Mouse (Mus musculus) kidney, embryonic 14.5 days (tissue): ENCODE measurements at regions not wholly inside any gene's neighbourhood (a gene's known extent, or its start where the extent isn't known, plus 50 kb on each side); places are given as distances from the start of the nearest gene placed in this dataset.

ENCODE experiments used
- ATAC-seq: fragments of 200-750 bp; cut with Nextera tagmentation; 2 replicates; pipeline ENCODE4 v1.8.0; 2017; ENCODE audit warnings: moderate number of reproducible peaks, mild to moderate bottlenecking, moderate TSS enrichment, moderate library complexity; ENCODE audit not compliant: low FRiP score, low TSS enrichment
- H3K27ac ChIP-seq: fragments of 300-500 bp; sonication (generic); 2 replicates; pipeline ENCODE4 v1.5.1; 2014; ENCODE audit warnings: low read depth, mild to moderate bottlenecking, low read length, moderate library complexity, mixed read lengths
- H3K27me3 ChIP-seq: fragments of 300-500 bp; sonication (generic); 2 replicates; pipeline ENCODE4 v1.6.1; 2014; ENCODE audit warnings: mild to moderate bottlenecking, low read length; ENCODE audit not compliant: control insufficient read depth, insufficient read depth
- H3K36me3 ChIP-seq: fragments of 300-500 bp; sonication (generic); 2 replicates; pipeline ENCODE4 v1.6.1; 2014; ENCODE audit warnings: low read length, mixed read lengths; ENCODE audit not compliant: control insufficient read depth, insufficient read depth
- H3K4me1 ChIP-seq: fragments of 300-500 bp; sonication (generic); 2 replicates; pipeline ENCODE4 v1.6.1; 2014; ENCODE audit warnings: low read length, mixed read lengths; ENCODE audit not compliant: control insufficient read depth, insufficient read depth
- H3K4me2 ChIP-seq: fragments of 300-500 bp; sonication (generic); replicated peaks from 2 replicates; pipeline ENCODE4 v1.6.1; 2014; ENCODE audit warnings: low read depth, mild to moderate bottlenecking, low read length
- H3K4me3 ChIP-seq: fragments of 300-500 bp; sonication (generic); 2 replicates; pipeline ENCODE4 v1.5.1; 2014; ENCODE audit warnings: mild to moderate bottlenecking, low read length
- H3K9ac ChIP-seq: fragments of 300-500 bp; sonication (generic); 2 replicates; pipeline ENCODE4 v1.6.1; 2014; ENCODE audit warnings: low read depth, mild to moderate bottlenecking, low read length, moderate library complexity
- H3K9me3 ChIP-seq: fragments of 300-500 bp; sonication (generic); 2 replicates; pipeline ENCODE4 v1.6.1; 2016; ENCODE audit warnings: low read length; ENCODE audit not compliant: control insufficient read depth
- WGBS: fragments of 180-500 bp; shearing (Covaris S2); extraction: QIAGEN DNeasy Blood & Tissue Kit; methylation state at CpG from one replicate; pipeline ENCODE4 v1.1.7; 2014; 5-methylcytosine and 5-hydroxymethylcytosine counted together

GRCm38 (mm10) chr14:86490826-86491225, 650.2 kb downstream of the Diaph3 start:
- no peak overlapping the region for H3K4me3 ChIP-seq

GRCm38 (mm10) chr14:86489872-86490631, 651.0 kb downstream of the Diaph3 start:
- Histone ChIP-seq H3K4me2 (no peak overlapping the region), H3K27ac (no peak overlapping the region), H3K36me3 (no peaks in the 10 kb centered on the region), H3K4me3 (no peak overlapping the region), H3K9me3 (no peaks in the 10 kb centered on the region), H3K27me3 (no peaks in the 10 kb centered on the region), H3K4me1 (0 out of 2 replicates have a peak, but pooled peaks cover 3% of the 10 kb centered on the region), H3K9ac (no peak overlapping the region)
- WGBS: 58% methylated on average over 13 of the region's 13 CpGs
- no peak for ATAC-seq

More at GRCm38 (mm10) chr14:86490826-86491225, 650.2 kb downstream of the Diaph3 start:
- Histone ChIP-seq H3K4me2 (no peak overlapping the region), H3K4me1 (0 out of 2 replicates have a peak, but pooled peaks cover 3% of the 10 kb centered on the region), H3K9me3 (no peaks in the 10 kb centered on the region), H3K36me3 (no peaks in the 10 kb centered on the region), H3K27ac (no peak overlapping the region), H3K9ac (no peak overlapping the region), H3K27me3 (no peaks in the 10 kb centered on the region)
- no peak for ATAC-seq
- WGBS: 79% methylated on average over 4 of the region's 4 CpGs

GRCm38 (mm10) chr14:86489044-86489816, 651.8 kb downstream of the Diaph3 start:
- H3K9me3 ChIP-seq: no peaks in the 10 kb centered on the region
- ATAC-seq: no peak
- no peak overlapping the region for H3K4me3 ChIP-seq
- H3K36me3 ChIP-seq: no peaks in the 10 kb centered on the region
- H3K9ac ChIP-seq: no peak overlapping the region
- H3K27ac ChIP-seq: no peak overlapping the region
- WGBS: 66% methylated on average over 16 of the region's 16 CpGs
- H3K4me1 ChIP-seq: 0 out of 2 replicates have a peak, but pooled peaks cover 3% of the 10 kb centered on the region
- H3K27me3 ChIP-seq: no peaks in the 10 kb centered on the region
- no peak overlapping the region for H3K4me2 ChIP-seq

GRCm38 (mm10) chr14:86487285-86487897, 653.6 kb downstream of the Diaph3 start:
- no peak overlapping the region for H3K27ac ChIP-seq
- WGBS: 37% methylated on average over 8 of the region's 8 CpGs
- no peaks in the 10 kb centered on the region for H3K9me3 ChIP-seq
- no peaks in the 10 kb centered on the region for H3K27me3 ChIP-seq
- no peaks in the 10 kb centered on the region for H3K36me3 ChIP-seq
- H3K4me1 ChIP-seq: 0 out of 2 replicates have a peak, but pooled peaks cover 3% of the 10 kb centered on the region
- H3K4me2 ChIP-seq: no peak overlapping the region
- H3K9ac ChIP-seq: no peak overlapping the region
- no peak for ATAC-seq
- H3K4me3 ChIP-seq: no peak overlapping the region

GRCm38 (mm10) chr14:86484247-86484646, 656.8 kb downstream of the Diaph3 start:
- Histone ChIP-seq H3K27me3 (no peaks in the 10 kb centered on the region), H3K4me3 (no peak overlapping the region), H3K4me2 (no peak overlapping the region), H3K36me3 (no peaks in the 10 kb centered on the region), H3K27ac (no peak overlapping the region), H3K9ac (no peak overlapping the region), H3K4me1 (no peaks in the 10 kb centered on the region), H3K9me3 (no peaks in the 10 kb centered on the region)
- WGBS: 86% methylated on average over 5 of the region's 5 CpGs
- ATAC-seq: no peak

GRCm38 (mm10) chr14:86473604-86474003, 667.4 kb downstream of the Diaph3 start:
- Histone ChIP-seq H3K27me3 (no peaks in the 10 kb centered on the region), H3K9ac (no peak overlapping the region), H3K4me3 (no peak overlapping the region), H3K27ac (no peak overlapping the region), H3K9me3 (no peaks in the 10 kb centered on the region), H3K36me3 (no peaks in the 10 kb centered on the region), H3K4me2 (no peak overlapping the region), H3K4me1 (no peaks in the 10 kb centered on the region)
- WGBS: 96% methylated on average over 1 of the region's 1 CpGs
- no peak for ATAC-seq

GRCm38 (mm10) chr14:86470462-86470861, 670.6 kb downstream of the Diaph3 start:
- Histone ChIP-seq H3K9ac (no peak overlapping the region), H3K27me3 (no peaks in the 10 kb centered on the region), H3K27ac (no peak overlapping the region), H3K36me3 (no peaks in the 10 kb centered on the region), H3K4me3 (no peak overlapping the region), H3K4me1 (no peaks in the 10 kb centered on the region), H3K4me2 (no peak overlapping the region), H3K9me3 (no peaks in the 10 kb centered on the region)
- 59% methylated on average over 4 of the region's 4 CpGs for WGBS
- no peak for ATAC-seq

GRCm38 (mm10) chr14:86467886-86468463, 673.1 kb downstream of the Diaph3 start:
- no peaks in the 10 kb centered on the region for H3K4me1 ChIP-seq
- no peak overlapping the region for H3K4me2 ChIP-seq
- 43% methylated on average over 8 of the region's 8 CpGs for WGBS
- no peaks in the 10 kb centered on the region for H3K27me3 ChIP-seq
- no peaks in the 10 kb centered on the region for H3K36me3 ChIP-seq
- no peak overlapping the region for H3K9ac ChIP-seq
- H3K9me3 ChIP-seq: no peaks in the 10 kb centered on the region
- H3K27ac ChIP-seq: no peak overlapping the region; the same call in 1 of the 2 replicates
- H3K4me3 ChIP-seq: no peak overlapping the region
- ATAC-seq: 0 out of 2 replicates have a peak, but pooled peaks have one; percentile 39
